Mouse (Mus musculus): ENCODE measurements around the gene Vars.
"Not testable (repeated sequence)": the region's sequence is repeated elsewhere in the genome, so short reads cannot be mapped to it uniquely, and the experiment has no call there.

The Vars gene

GRCm38 (mm10) chr17:34969822-34970221, 31.0 kb upstream of the Vars start, which contains the start of gene Gm20481:
Gene Gm20481, plus strand, starts transcription at chr17:34969912.
- in situ Hi-C loops (cut with MboI; ENCODE audit: low pct_unique_long_range_greater_than_20kb in 1 of 2, low sequenced_read_pairs in 2 of 2, unreplicated experiment in 1 of 2), result not testable (repeated sequence)

GRCm38 (mm10) chr17:34970850-34971249, 29.9 kb upstream of the Vars start:
- in situ Hi-C loops (cut with MboI; ENCODE audit: low pct_unique_long_range_greater_than_20kb in 1 of 2, low sequenced_read_pairs in 2 of 2, unreplicated experiment in 1 of 2), result not testable (repeated sequence)

GRCm38 (mm10) chr17:34971694-34972068, 29.1 kb upstream of the Vars start:
- in situ Hi-C loops (cut with MboI; ENCODE audit: low pct_unique_long_range_greater_than_20kb in 1 of 2, low sequenced_read_pairs in 2 of 2, unreplicated experiment in 1 of 2), result not testable (repeated sequence)

- in situ Hi-C loops (cut with MboI; ENCODE audit: low pct_unique_long_range_greater_than_20kb in 1 of 2, low sequenced_read_pairs in 2 of 2, unreplicated experiment in 1 of 2), result not testable (repeated sequence)
These were observed 28.6 kb upstream of the Vars start, which contains the start of the genes Hspa1a and Hspa1l for GRCm38 (mm10) chr17:34972069-34972749. Gene Hspa1a, minus strand, starts transcription at chr17:34972156. Gene Hspa1l, plus strand, starts transcription at chr17:34972703.

- in situ Hi-C loops (cut with MboI; ENCODE audit: low pct_unique_long_range_greater_than_20kb in 1 of 2, low sequenced_read_pairs in 2 of 2, unreplicated experiment in 1 of 2), result no loop called here
These were observed 24.9 kb upstream of the Vars start for GRCm38 (mm10) chr17:34975581-34976492.

GRCm38 (mm10) chr17:34977000-34977399, 23.8 kb upstream of the Vars start:
- in situ Hi-C loops (cut with MboI; ENCODE audit: low pct_unique_long_range_greater_than_20kb in 1 of 2, low sequenced_read_pairs in 2 of 2, unreplicated experiment in 1 of 2), result no loop called here

GRCm38 (mm10) chr17:34978239-34978638, 22.5 kb upstream of the Vars start:
- in situ Hi-C loops (cut with MboI; ENCODE audit: low pct_unique_long_range_greater_than_20kb in 1 of 2, low sequenced_read_pairs in 2 of 2, unreplicated experiment in 1 of 2), result no loop called here

- in situ Hi-C loops (cut with MboI; ENCODE audit: low pct_unique_long_range_greater_than_20kb in 1 of 2, low sequenced_read_pairs in 2 of 2, unreplicated experiment in 1 of 2), result no loop called here
These were observed 21.2 kb upstream of the Vars start for GRCm38 (mm10) chr17:34979631-34980030.

GRCm38 (mm10) chr17:34980655-34981054, 20.1 kb upstream of the Vars start:
- in situ Hi-C loops (cut with MboI; ENCODE audit: low pct_unique_long_range_greater_than_20kb in 1 of 2, low sequenced_read_pairs in 2 of 2, unreplicated experiment in 1 of 2), result no loop called here

GRCm38 (mm10) chr17:34981690-34982180, 19.1 kb upstream of the Vars start, which contains the start of gene Lsm2:
Gene Lsm2, plus strand, starts transcription at chr17:34981862.
- in situ Hi-C loops (cut with MboI; ENCODE audit: low pct_unique_long_range_greater_than_20kb in 1 of 2, low sequenced_read_pairs in 2 of 2, unreplicated experiment in 1 of 2), result no loop called here

- in situ Hi-C loops (cut with MboI; ENCODE audit: low pct_unique_long_range_greater_than_20kb in 1 of 2, low sequenced_read_pairs in 2 of 2, unreplicated experiment in 1 of 2), result no loop called here
These were observed 18.5 kb upstream of the Vars start for GRCm38 (mm10) chr17:34982328-34982727.

GRCm38 (mm10) chr17:34984218-34984617, 16.6 kb upstream of the Vars start:
- in situ Hi-C loops (cut with MboI; ENCODE audit: low pct_unique_long_range_greater_than_20kb in 1 of 2, low sequenced_read_pairs in 2 of 2, unreplicated experiment in 1 of 2), result no loop called here

GRCm38 (mm10) chr17:34994751-34995150, 6.0 kb upstream of the Vars start:
- in situ Hi-C loops (cut with MboI; ENCODE audit: low pct_unique_long_range_greater_than_20kb in 1 of 2, low sequenced_read_pairs in 2 of 2, unreplicated experiment in 1 of 2), result no loop called here

GRCm38 (mm10) chr17:34995192-34995591, 5.6 kb upstream of the Vars start:
- in situ Hi-C loops (cut with MboI; ENCODE audit: low pct_unique_long_range_greater_than_20kb in 1 of 2, low sequenced_read_pairs in 2 of 2, unreplicated experiment in 1 of 2), result not testable (repeated sequence)

- in situ Hi-C loops (cut with MboI; ENCODE audit: low pct_unique_long_range_greater_than_20kb in 1 of 2, low sequenced_read_pairs in 2 of 2, unreplicated experiment in 1 of 2), result not testable (repeated sequence)
These were observed 4.9 kb upstream of the Vars start for GRCm38 (mm10) chr17:34995927-34996326.

- in situ Hi-C loops (cut with MboI; ENCODE audit: low pct_unique_long_range_greater_than_20kb in 1 of 2, low sequenced_read_pairs in 2 of 2, unreplicated experiment in 1 of 2), result no loop called here
These were observed 4.2 kb upstream of the Vars start for GRCm38 (mm10) chr17:34996411-34997141.

- in situ Hi-C loops (cut with MboI; ENCODE audit: low pct_unique_long_range_greater_than_20kb in 1 of 2, low sequenced_read_pairs in 2 of 2, unreplicated experiment in 1 of 2), result no loop called here
These were observed 3.7 kb upstream of the Vars start for GRCm38 (mm10) chr17:34997142-34997483.

- in situ Hi-C loops (cut with MboI; ENCODE audit: low pct_unique_long_range_greater_than_20kb in 1 of 2, low sequenced_read_pairs in 2 of 2, unreplicated experiment in 1 of 2), result no loop called here
These were observed 2.0 kb upstream of the Vars start for GRCm38 (mm10) chr17:34998526-34999430.
